Mouse (Mus musculus) lung, adult 2 months (tissue): ENCODE results near the gene Negr1.

Experiments
- CTCF ChIP-seq: fragments of 200-500 bp; IDR thresholded peaks from 2 replicates; pipeline ENCODE4 v1.5.1; 2011; ENCODE audit warnings: mild to moderate bottlenecking, low read length, control low read depth; ENCODE audit not compliant: insufficient read depth
- POLR2A ChIP-seq: fragments of 200-500 bp; IDR thresholded peaks from 2 replicates; pipeline ENCODE4 v1.6.1; 2011; ENCODE audit warnings: low read depth, mild to moderate bottlenecking, control low read depth, low read length, borderline replicate concordance; ENCODE audit errors: extremely low read depth

DNA sequence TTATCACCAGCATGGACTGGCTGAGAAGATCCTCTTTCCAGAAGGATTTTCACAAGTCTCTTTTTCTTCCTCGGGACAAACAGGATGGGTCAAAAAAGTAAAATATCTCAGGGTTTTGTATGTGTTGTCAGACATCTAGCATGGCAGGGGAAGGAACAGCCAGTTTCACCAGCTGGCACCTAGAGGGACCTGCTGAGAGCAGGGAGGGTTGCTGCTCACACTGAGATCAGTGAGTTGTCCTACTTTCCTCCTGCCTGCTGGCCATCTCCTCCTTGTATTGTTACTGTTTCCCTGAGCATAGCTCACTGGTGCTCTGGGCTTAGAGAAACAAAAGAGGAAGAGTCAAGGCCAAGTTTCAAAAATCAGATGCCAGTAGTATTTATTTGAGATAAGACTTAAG is 523.6 kb downstream of the Negr1 start:
- no peak for TF ChIP-seq CTCF
- no peak for TF ChIP-seq POLR2A
